Mouse (Mus musculus): Measurements from ENCODE around the gene Mbnl1.

The Mbnl1 gene

GRCm38 (mm10) chr3:60613121-60613520 is 140.5 kb downstream of the Mbnl1 start:
- no peak for ATAC-seq (ENCODE audit: low TSS enrichment)

- no peak for ATAC-seq (ENCODE audit: low TSS enrichment)
Measured at GRCm38 (mm10) chr3:60614516-60614915, 141.9 kb downstream of the Mbnl1 start.

- peak; percentile 60 for ATAC-seq (ENCODE audit: low TSS enrichment)
Measured at GRCm38 (mm10) chr3:60615057-60615606, 142.5 kb downstream of the Mbnl1 start.

GRCm38 (mm10) chr3:60615615-60616014 is 143.0 kb downstream of the Mbnl1 start:
- peak; percentile 13; the same call in 1 of the 2 replicates for ATAC-seq (ENCODE audit: low TSS enrichment)

GRCm38 (mm10) chr3:60616147-60616546 is 143.5 kb downstream of the Mbnl1 start:
- peak; percentile 51; the same call in 1 of the 2 replicates for ATAC-seq (ENCODE audit: low TSS enrichment)

- no peak for ATAC-seq (ENCODE audit: low TSS enrichment)
Measured at GRCm38 (mm10) chr3:60617643-60618042, 145.0 kb downstream of the Mbnl1 start.

- peak; percentile 73 for ATAC-seq (ENCODE audit: low TSS enrichment)
Measured at GRCm38 (mm10) chr3:60620236-60620635, 147.6 kb downstream of the Mbnl1 start.

GRCm38 (mm10) chr3:60631183-60631582 is 158.6 kb downstream of the Mbnl1 start:
- ATAC-seq (ENCODE audit: low TSS enrichment) = 0 out of 2 replicates have a peak, but pooled peaks have one; percentile 27

- no peak for ATAC-seq (ENCODE audit: low TSS enrichment)
Measured at GRCm38 (mm10) chr3:60631754-60632153, 159.1 kb downstream of the Mbnl1 start.

GRCm38 (mm10) chr3:60632796-60633466 is 160.3 kb downstream of the Mbnl1 start:
- no peak for ATAC-seq (ENCODE audit: low TSS enrichment)

- ATAC-seq (ENCODE audit: low TSS enrichment) = no peak
Measured at GRCm38 (mm10) chr3:60638530-60638929, 165.9 kb downstream of the Mbnl1 start.

GRCm38 (mm10) chr3:60639135-60639534 is 166.5 kb downstream of the Mbnl1 start:
- no peak for ATAC-seq (ENCODE audit: low TSS enrichment)

- ATAC-seq (ENCODE audit: low TSS enrichment) = no peak
Measured at GRCm38 (mm10) chr3:60642227-60642626, 169.6 kb downstream of the Mbnl1 start.

- peak; percentile 16; the same call in 1 of the 2 replicates for ATAC-seq (ENCODE audit: low TSS enrichment)
Measured at GRCm38 (mm10) chr3:60645531-60645930, 172.9 kb downstream of the Mbnl1 start.

- no peak for ATAC-seq (ENCODE audit: low TSS enrichment)
Measured at GRCm38 (mm10) chr3:60648293-60648692, 175.7 kb downstream of the Mbnl1 start.

GRCm38 (mm10) chr3:60660762-60661161 is 188.1 kb downstream of the Mbnl1 start:
- no peak for ATAC-seq (ENCODE audit: low TSS enrichment)

Measured in frontal cortex, adult (tissue).